Mouse (Mus musculus) cortical plate, adult 2 months (tissue): ENCODE measurements at regions not wholly inside any gene's neighbourhood (a gene's known extent, or its start where the extent isn't known, plus 50 kb on each side); places are given as distances from the start of the nearest gene placed in this dataset.

Experiments
- CTCF ChIP-seq: fragments of 200-500 bp; IDR thresholded peaks from 2 replicates; pipeline ENCODE4 v1.5.1; 2011; ENCODE audit warnings: mild to moderate bottlenecking, control low read depth, low read length; ENCODE audit not compliant: insufficient read depth; ENCODE audit errors: extremely low read depth
- POLR2A ChIP-seq: fragments of 200-500 bp; IDR thresholded peaks from 2 replicates; pipeline ENCODE4 v1.6.1; 2011; ENCODE audit warnings: mild to moderate bottlenecking, low read length, control low read depth; ENCODE audit not compliant: insufficient read depth; ENCODE audit errors: extremely low read depth

DNA sequence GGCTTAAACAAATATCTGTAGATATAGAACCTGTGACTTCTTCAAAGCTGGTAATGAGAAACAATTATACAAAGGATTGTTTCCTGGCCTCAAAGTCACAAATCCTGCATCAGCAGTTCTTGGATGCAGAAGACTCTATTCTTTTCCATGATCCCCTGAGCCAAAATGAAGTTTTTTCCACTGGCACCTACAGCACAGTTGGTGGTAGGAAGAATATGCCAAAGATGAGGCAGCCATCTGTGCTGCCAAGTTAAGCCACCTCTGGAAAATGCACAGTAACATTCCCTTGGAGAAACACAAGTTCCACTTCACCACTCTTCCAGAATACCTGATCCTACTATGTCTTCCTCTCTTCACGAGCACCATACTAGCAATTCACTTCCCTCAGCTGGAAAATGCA lies 510.2 kb upstream of the B3galt2 start:
- TF ChIP-seq CTCF (no peak), POLR2A (no peak)
